ENCODE assay signal across 1 mouse cellular context in the genomic region with DNA sequence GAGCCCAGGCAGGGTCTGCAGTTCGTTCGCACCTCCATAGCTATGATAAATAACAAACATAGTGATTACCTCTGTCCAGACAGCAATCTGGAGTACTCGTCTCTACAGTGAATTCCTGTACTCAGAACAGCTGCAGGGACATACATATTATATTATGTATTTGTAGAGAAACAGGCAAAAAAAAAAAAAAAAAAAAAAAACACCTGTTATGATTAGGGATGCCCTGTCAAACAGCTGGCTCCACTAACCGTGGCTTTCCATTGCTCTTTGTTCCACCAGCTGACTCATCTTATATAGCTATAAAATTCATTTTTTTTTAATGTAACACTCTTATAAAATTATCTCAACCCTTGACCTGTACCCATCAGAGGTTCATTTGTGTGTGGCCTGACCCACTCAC.
TF ChIP-seq lines count a peak whose summit lies in the region.

No protein-coding gene starts in this region.

TF ChIP-seq in CH12.LX, 34 proteins besides CTCF, POLR2A, EP300 and RAD21:
- TF ChIP-seq ZC3H11A (IDR thresholded peaks at IDR 0.05; ENCODE audit: low read depth, low read length), result no peak
- no peak for TF ChIP-seq GABPA (IDR thresholded peaks at IDR 0.05; ENCODE audit: insufficient replicate concordance, low read depth, low read length)
- peak; percentile 77 for TF ChIP-seq ZNF384 (IDR thresholded peaks at IDR 0.05; ENCODE audit: low read depth, low read length)
- TF ChIP-seq ETS1 (conservative IDR thresholded peaks at IDR 0.05; ENCODE audit: low read depth, low read length), result peak; percentile 48; the same call in 1 of the 2 replicates
TF ChIP-seq in CH12.LX: peak in this region for 2.
